Mouse (Mus musculus): Measurements from ENCODE around the gene Mrm1. TPM values are rescaled to one million over a fixed set of nuclear protein-coding genes. Genes with fewer than 3 reads are reported as not detected.
A peak's percentile ranks its signal among the peaks of the same experiment; 100 is the strongest.

The Mrm1 gene
- polyA plus RNA-seq, 1 experiment from 2014 or later = 8.4 TPM

GRCm38 (mm10) chr11:84827492-84827891 lies 8.2 kb upstream of the Mrm1 start:
- Histone ChIP-seq H3K9ac (no peak overlapping the region), H3K27me3 (no peaks in the 10 kb centered on the region), H3K4me1 (peaks cover 14% of the 10 kb centered on the region; the same call in 1 of the 2 replicates), H3K9me3 (no peaks in the 10 kb centered on the region), H3K4me3 (0 out of 2 replicates have a peak overlapping the region, but pooled peaks have one; percentile 80), H3K27ac (no peak overlapping the region), H3K4me2 (replicated peaks) (peak overlapping the region; percentile 89; the same call in 1 of the 2 replicates), H3K36me3 (peaks cover 28% of the 10 kb centered on the region)
- no peak for ATAC-seq (ENCODE audit: low FRiP score, low read depth)

DNA sequence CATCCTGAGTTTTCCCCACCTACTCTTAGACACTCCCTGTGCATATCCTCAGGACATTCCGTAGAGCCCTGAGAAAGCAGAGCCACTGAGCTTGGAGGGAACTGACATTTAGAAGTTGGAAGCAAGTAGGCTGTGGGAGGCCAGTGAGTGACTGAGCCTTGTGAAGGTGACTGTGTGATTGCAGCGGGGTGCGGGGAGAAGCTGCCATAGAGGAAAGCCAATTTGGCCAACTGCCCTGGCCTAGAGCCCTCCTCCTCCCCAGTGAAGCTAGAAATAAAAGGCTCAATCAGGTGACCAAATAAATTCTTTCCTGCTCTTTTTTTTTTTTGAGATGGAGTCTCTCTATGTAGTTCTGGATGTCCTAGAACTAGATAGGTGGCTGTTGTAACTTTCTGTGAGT lies 6.9 kb upstream of the Mrm1 start:
- Histone ChIP-seq H3K36me3 (peaks cover 25% of the 10 kb centered on the region), H3K9me3 (no peaks in the 10 kb centered on the region), H3K9ac (no peak overlapping the region), H3K4me2 (replicated peaks) (no peak overlapping the region), H3K4me1 (peaks cover 14% of the 10 kb centered on the region; the same call in 1 of the 2 replicates), H3K4me3 (no peak overlapping the region), H3K27me3 (no peaks in the 10 kb centered on the region), H3K27ac (0 out of 2 replicates have a peak overlapping the region, but pooled peaks have one; percentile 22)
- WGBS = 61% methylated on average over 3 of the region's 3 CpGs
- no peak for ATAC-seq (ENCODE audit: low FRiP score, low read depth)

DNA sequence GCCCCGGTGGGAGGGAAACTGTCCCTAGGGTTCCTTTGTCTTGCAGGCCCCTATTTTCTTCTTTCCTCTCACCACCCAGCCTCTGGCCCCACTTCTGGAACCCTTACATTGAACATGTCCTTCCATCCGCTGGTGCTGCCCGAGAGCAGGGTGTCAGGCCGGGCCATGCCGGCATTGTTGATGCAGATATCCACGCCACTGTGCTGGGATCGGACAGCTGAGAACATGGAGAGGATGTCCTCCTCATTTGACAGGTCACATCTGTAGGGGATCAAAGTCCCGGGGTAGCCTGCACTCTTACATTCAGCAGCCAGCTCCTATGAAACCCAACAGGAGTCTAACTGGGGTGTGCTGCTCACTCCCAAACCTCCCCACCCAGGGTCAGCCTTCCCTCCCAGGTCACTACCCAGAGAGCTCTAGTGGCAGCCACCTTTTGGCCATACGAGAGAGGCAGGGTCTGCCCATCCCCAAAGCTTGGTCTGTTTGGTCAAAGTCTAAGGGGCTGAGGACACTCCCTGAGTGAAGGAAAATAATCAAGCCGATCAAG lies 6.0 kb upstream of the Mrm1 start:
- Histone ChIP-seq H3K4me3 (no peak overlapping the region), H3K9ac (no peak overlapping the region), H3K4me2 (replicated peaks) (no peak overlapping the region; the same call in 1 of the 2 replicates), H3K27ac (no peak overlapping the region), H3K9me3 (no peaks in the 10 kb centered on the region), H3K27me3 (no peaks in the 10 kb centered on the region), H3K4me1 (peaks cover 14% of the 10 kb centered on the region; the same call in 1 of the 2 replicates), H3K36me3 (peaks cover 19% of the 10 kb centered on the region)
- no peak for ATAC-seq (ENCODE audit: low FRiP score, low read depth)
- 82% methylated on average over 10 of the region's 10 CpGs for WGBS

DNA sequence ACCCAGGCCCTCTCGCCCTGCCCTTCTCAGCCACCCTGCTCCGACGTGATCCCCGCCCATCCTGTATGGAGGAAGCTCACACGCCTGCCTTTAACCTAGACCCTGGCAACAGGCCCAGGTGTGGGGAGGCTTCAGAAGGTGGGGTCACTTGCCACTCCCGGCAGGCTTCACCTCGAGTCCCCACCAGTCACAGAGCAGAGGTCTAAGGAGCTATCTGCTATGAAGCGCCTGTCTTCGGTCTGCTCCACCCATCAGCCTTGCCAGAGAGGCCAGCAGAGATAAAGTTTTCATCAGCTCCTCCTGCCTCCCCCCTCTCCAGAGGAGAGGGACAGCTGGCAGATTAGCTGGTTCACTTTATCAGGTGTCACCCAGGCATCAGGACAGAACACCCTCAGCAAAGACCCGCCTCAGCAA lies 4.2 kb upstream of the Mrm1 start:
- Histone ChIP-seq H3K4me1 (peaks cover 14% of the 10 kb centered on the region; the same call in 1 of the 2 replicates), H3K36me3 (peaks cover 12% of the 10 kb centered on the region), H3K9ac (no peak overlapping the region), H3K4me2 (replicated peaks) (no peak overlapping the region), H3K4me3 (no peak overlapping the region), H3K27ac (no peak overlapping the region), H3K27me3 (no peaks in the 10 kb centered on the region), H3K9me3 (no peaks in the 10 kb centered on the region)
- ATAC-seq (ENCODE audit: low FRiP score, low read depth) = no peak
- 69% methylated on average over 10 of the region's 10 CpGs for WGBS

GRCm38 (mm10) chr11:84822487-84822886 lies 3.2 kb upstream of the Mrm1 start:
- Histone ChIP-seq H3K4me3 (no peak overlapping the region), H3K27me3 (no peaks in the 10 kb centered on the region), H3K4me1 (peaks cover 15% of the 10 kb centered on the region; the same call in 1 of the 2 replicates), H3K9me3 (no peaks in the 10 kb centered on the region), H3K27ac (no peak overlapping the region), H3K4me2 (replicated peaks) (no peak overlapping the region), H3K9ac (0 out of 2 replicates have a peak overlapping the region, but pooled peaks have one; percentile 4), H3K36me3 (peaks cover 12% of the 10 kb centered on the region)
- ATAC-seq (ENCODE audit: low FRiP score, low read depth) = no peak
- WGBS = 81% methylated on average over 5 of the region's 5 CpGs

- Histone ChIP-seq H3K36me3 (peaks cover 12% of the 10 kb centered on the region), H3K9me3 (no peaks in the 10 kb centered on the region), H3K9ac (no peak overlapping the region), H3K4me2 (replicated peaks) (no peak overlapping the region), H3K27ac (no peak overlapping the region), H3K27me3 (no peaks in the 10 kb centered on the region), H3K4me1 (peaks cover 15% of the 10 kb centered on the region; the same call in 1 of the 2 replicates), H3K4me3 (no peak overlapping the region)
- no peak for ATAC-seq (ENCODE audit: low FRiP score, low read depth)
- 78% methylated on average over 9 of the region's 9 CpGs for WGBS
Measured at GRCm38 (mm10) chr11:84821131-84821770, 1.9 kb upstream of the Mrm1 start.

- peak overlapping the region; percentile 70; the same call in 1 of the 2 replicates for H3K27ac ChIP-seq
- peaks cover 12% of the 10 kb centered on the region; the same call in 1 of the 2 replicates for H3K4me1 ChIP-seq
- H3K36me3 ChIP-seq = peaks cover 12% of the 10 kb centered on the region
- peak overlapping the region; percentile 75 for H3K9ac ChIP-seq
- no peaks in the 10 kb centered on the region for H3K9me3 ChIP-seq
- no peaks in the 10 kb centered on the region for H3K27me3 ChIP-seq
- 0% methylated on average over 39 of the region's 39 CpGs for WGBS
- peak overlapping the region; percentile 99 for H3K4me2 ChIP-seq (replicated peaks)
- H3K4me3 ChIP-seq = peak overlapping the region; percentile 75
- peak; percentile 66 for ATAC-seq (ENCODE audit: low FRiP score, low read depth)
Measured at GRCm38 (mm10) chr11:84818085-84818960, 992 bp downstream of the Mrm1 start.

- 82% methylated on average over 6 of the region's 6 CpGs for WGBS
- H3K4me1 ChIP-seq = peaks cover 12% of the 10 kb centered on the region; the same call in 1 of the 2 replicates
- peaks cover 9% of the 10 kb centered on the region for H3K36me3 ChIP-seq
- no peak overlapping the region for H3K4me3 ChIP-seq
- H3K9me3 ChIP-seq = no peaks in the 10 kb centered on the region
- no peak for ATAC-seq (ENCODE audit: low FRiP score, low read depth)
- no peak overlapping the region for H3K4me2 ChIP-seq (replicated peaks)
- H3K27me3 ChIP-seq = no peaks in the 10 kb centered on the region
- no peak overlapping the region for H3K9ac ChIP-seq
- no peak overlapping the region for H3K27ac ChIP-seq
Measured at GRCm38 (mm10) chr11:84817362-84817761, 2.0 kb downstream of the Mrm1 start.

DNA sequence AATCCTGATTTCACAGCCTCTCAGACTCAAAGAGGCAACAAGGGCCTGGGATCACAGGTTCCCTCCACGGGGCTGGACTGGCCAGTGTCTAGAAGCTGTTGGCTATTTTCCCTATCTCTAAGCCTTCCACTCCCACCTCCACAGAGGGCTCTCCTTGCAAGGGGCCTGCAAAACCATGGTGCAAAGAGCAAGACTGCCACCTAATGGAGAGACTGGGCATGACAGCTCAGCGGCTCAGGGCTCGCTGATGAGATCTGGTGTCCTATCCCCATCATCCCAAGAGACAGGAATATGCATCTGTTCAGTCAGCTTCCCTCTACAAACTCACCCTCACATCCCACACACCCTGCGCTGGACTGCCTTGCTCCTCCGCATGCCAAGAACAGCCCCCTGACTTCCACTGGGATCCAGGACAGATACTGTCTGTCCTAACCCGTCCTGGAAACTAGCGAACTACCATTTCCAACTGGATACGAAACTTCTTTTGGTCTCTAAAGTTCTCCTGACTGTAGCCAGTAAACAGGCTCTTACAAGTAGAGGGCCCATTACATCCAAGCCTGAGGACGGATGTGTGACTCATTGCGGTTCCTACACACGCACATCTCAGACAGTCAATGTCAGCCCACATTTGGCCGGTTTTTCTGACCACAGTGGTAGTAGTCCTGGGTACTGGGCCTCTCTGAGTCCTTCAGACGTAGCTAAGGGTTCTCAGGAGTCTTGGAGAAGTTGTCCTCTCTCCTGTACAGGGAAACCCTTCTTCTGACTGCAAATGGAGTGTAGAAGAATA lies 5.4 kb downstream of the Mrm1 start:
- Histone ChIP-seq H3K9me3 (no peaks in the 10 kb centered on the region), H3K27me3 (no peaks in the 10 kb centered on the region), H3K9ac (no peak overlapping the region), H3K27ac (no peak overlapping the region), H3K36me3 (no peaks in the 10 kb centered on the region), H3K4me2 (replicated peaks) (no peak overlapping the region), H3K4me1 (0 out of 2 replicates have a peak, but pooled peaks cover 8% of the 10 kb centered on the region), H3K4me3 (no peak overlapping the region)
- ATAC-seq (ENCODE audit: low FRiP score, low read depth) = no peak
- 52% methylated on average over 13 of the region's 13 CpGs for WGBS

DNA sequence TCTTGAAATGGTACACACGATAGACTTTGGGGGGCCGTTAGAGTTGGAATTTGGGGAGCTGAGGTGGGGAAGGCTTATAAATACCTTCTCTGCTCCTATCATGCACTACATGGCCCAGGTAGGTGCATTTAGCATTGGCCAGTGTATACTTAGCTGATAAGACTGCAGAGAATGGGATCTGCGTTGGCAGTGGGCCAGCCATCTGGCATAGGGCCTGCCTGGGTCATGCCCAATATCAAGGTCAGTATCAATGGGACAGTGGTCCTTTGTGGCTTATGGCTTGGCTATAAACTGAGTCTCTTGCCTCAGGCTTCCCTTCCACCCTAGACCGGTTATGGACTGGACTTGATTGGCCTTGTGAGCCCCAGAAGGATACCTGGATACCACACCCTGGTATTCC lies 14.9 kb downstream of the Mrm1 start:
- ATAC-seq (ENCODE audit: low FRiP score, low read depth) = no peak
- no peaks in the 10 kb centered on the region for H3K4me1 ChIP-seq
- H3K9me3 ChIP-seq = no peaks in the 10 kb centered on the region
- 84% methylated on average over 4 of the region's 4 CpGs for WGBS
- H3K9ac ChIP-seq = no peak overlapping the region
- no peaks in the 10 kb centered on the region for H3K36me3 ChIP-seq
- H3K27ac ChIP-seq = no peak overlapping the region
- no peaks in the 10 kb centered on the region for H3K27me3 ChIP-seq
- no peak overlapping the region for H3K4me3 ChIP-seq
- no peak overlapping the region for H3K4me2 ChIP-seq (replicated peaks)

DNA sequence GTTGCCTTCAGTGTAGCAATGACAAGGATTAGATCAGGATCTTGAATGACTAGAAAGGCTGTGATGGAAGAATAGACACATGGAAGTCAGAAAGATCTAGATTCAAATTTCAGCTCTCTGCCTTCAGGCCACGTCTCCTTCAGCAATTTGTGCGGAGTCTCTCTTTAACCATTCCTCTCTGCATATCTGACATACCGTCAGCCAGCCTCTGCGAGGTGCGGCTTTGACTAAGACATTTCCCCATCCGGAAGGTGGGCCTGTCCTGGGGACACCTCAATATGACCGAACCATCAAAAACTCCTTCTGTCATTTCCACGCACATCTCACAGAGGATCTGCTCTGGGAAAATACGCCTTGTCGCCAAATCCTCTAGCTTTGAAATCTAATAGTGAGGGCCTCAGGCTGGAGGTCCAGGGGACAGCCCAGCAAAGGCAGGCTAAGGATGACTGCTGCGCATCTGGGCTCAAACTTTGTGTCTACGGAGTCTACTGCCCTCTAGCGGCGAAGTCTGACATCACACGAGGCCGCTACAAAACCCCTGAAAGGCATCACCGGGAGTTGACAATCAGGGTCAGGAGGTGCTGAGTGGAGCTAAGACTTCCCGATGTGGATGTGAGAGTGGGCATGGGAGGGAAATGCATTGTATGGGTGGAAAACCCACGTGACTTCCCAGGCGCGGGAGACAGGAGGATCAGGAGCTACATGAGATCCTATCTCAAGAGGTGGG lies 21.5 kb downstream of the Mrm1 start:
- H3K27me3 ChIP-seq = peaks cover 14% of the 10 kb centered on the region; the same call in 1 of the 2 replicates
- H3K4me2 ChIP-seq (replicated peaks) = no peak overlapping the region
- H3K36me3 ChIP-seq = no peaks in the 10 kb centered on the region
- no peak overlapping the region for H3K27ac ChIP-seq
- H3K9ac ChIP-seq = no peak overlapping the region
- no peak overlapping the region for H3K4me3 ChIP-seq
- ATAC-seq (ENCODE audit: low FRiP score, low read depth) = no peak
- no peaks in the 10 kb centered on the region for H3K9me3 ChIP-seq
- WGBS = 20% methylated on average over 21 of the region's 21 CpGs
- no peaks in the 10 kb centered on the region for H3K4me1 ChIP-seq

Data from limb, embryonic 13.5 days (tissue).